Mouse (Mus musculus) intestine, embryonic 16.5 days (tissue): ENCODE data around the gene Gm11983. TPM values are rescaled to one million over a fixed set of nuclear protein-coding genes. Genes with fewer than 3 reads are reported as not detected.
"Not testable (repeated sequence)": the region's sequence is repeated elsewhere in the genome, so short reads cannot be mapped to it uniquely, and the experiment has no call there.

Experiments used
- ATAC-seq: fragments of 200-750 bp; cut with Nextera tagmentation; 2 replicates; pipeline ENCODE4 v1.8.0; 2017; ENCODE audit warnings: moderate TSS enrichment, moderate library complexity
- H3K27ac ChIP-seq: fragments of 300-500 bp; sonication (generic); 2 replicates; pipeline ENCODE4 v1.5.1; 2014; ENCODE audit warnings: mild to moderate bottlenecking, low read length
- H3K27me3 ChIP-seq: fragments of 300-500 bp; sonication (generic); replicated peaks from 2 replicates; pipeline ENCODE4 v1.6.1; 2014; ENCODE audit warnings: low read length, control low read depth, mixed read lengths; ENCODE audit not compliant: control insufficient read depth, insufficient read depth
- H3K36me3 ChIP-seq: fragments of 300-500 bp; sonication (generic); 2 replicates; pipeline ENCODE4 v1.6.1; 2014; ENCODE audit warnings: low read length, control low read depth; ENCODE audit not compliant: control insufficient read depth, insufficient read depth
- H3K4me1 ChIP-seq: fragments of 300-500 bp; sonication (generic); 2 replicates; pipeline ENCODE4 v1.6.1; 2014; ENCODE audit warnings: low read length, control low read depth, mixed read lengths; ENCODE audit not compliant: control insufficient read depth, insufficient read depth
- H3K4me2 ChIP-seq: fragments of 300-500 bp; sonication (generic); 2 replicates; pipeline ENCODE4 v1.6.1; 2014; ENCODE audit warnings: low read depth, low read length, control low read depth
- H3K4me3 ChIP-seq: fragments of 300-500 bp; sonication (generic); 2 replicates; pipeline ENCODE4 v1.5.1; 2014; ENCODE audit warnings: mild to moderate bottlenecking, low read length
- H3K9ac ChIP-seq: fragments of 300-500 bp; sonication (generic); 2 replicates; pipeline ENCODE4 v1.6.1; 2014; ENCODE audit warnings: low read depth, low read length
- H3K9me3 ChIP-seq: fragments of 300-500 bp; sonication (generic); 2 replicates; pipeline ENCODE4 v1.6.1; 2016; ENCODE audit warnings: low read length, control low read depth; ENCODE audit not compliant: control insufficient read depth
- WGBS: fragments of 180-500 bp; shearing (Covaris S2); extraction: QIAGEN DNeasy Blood & Tissue Kit; methylation state at CpG from one replicate; pipeline ENCODE4 v1.1.7; 2014; 5-methylcytosine and 5-hydroxymethylcytosine counted together
- polyA plus RNA-seq: library from polyadenylated mRNA; unstranded; fragments of >200 nt; fragmentation: Nextera tagmentation; extraction: Ambion mirVana; gene quantifications from 2 replicates; pipeline ENCODE4 v1.2.1, GENCODE M21; 2015

The Gm11983 gene
- polyA plus RNA-seq, 1 experiment from 2014 or later = not detected

- ATAC-seq = no peak
- Histone ChIP-seq H3K27me3 (no peaks in the 10 kb centered on the region), H3K36me3 (no peaks in the 10 kb centered on the region), H3K4me2 (no peak overlapping the region), H3K9me3 (no peaks in the 10 kb centered on the region), H3K27ac (no peak overlapping the region), H3K9ac (no peak overlapping the region), H3K4me1 (no peaks in the 10 kb centered on the region), H3K4me3 (no peak overlapping the region)
- 86% methylated on average over 2 of the region's 2 CpGs for WGBS
Observed at GRCm38 (mm10) chr11:6823176-6823575, 14.3 kb downstream of the Gm11983 start.

GRCm38 (mm10) chr11:6814486-6814885, 23.0 kb downstream of the Gm11983 start:
- Histone ChIP-seq H3K4me1 (no peaks in the 10 kb centered on the region), H3K4me2 (no peak overlapping the region), H3K36me3 (no peaks in the 10 kb centered on the region), H3K27ac (no peak overlapping the region), H3K9me3 (no peaks in the 10 kb centered on the region), H3K27me3 (no peaks in the 10 kb centered on the region), H3K4me3 (no peak overlapping the region), H3K9ac (no peak overlapping the region)
- no peak for ATAC-seq
- 95% methylated on average over 4 of the region's 4 CpGs for WGBS

GRCm38 (mm10) chr11:6802879-6803278, 34.6 kb downstream of the Gm11983 start:
- not testable (repeated sequence) for H3K4me1 ChIP-seq, H3K27ac ChIP-seq, H3K27me3 ChIP-seq, H3K4me3 ChIP-seq, H3K36me3 ChIP-seq, H3K4me2 ChIP-seq, ATAC-seq, H3K9me3 ChIP-seq, H3K9ac ChIP-seq

GRCm38 (mm10) chr11:6790690-6791089, 46.8 kb downstream of the Gm11983 start:
- ATAC-seq = no peak

More at GRCm38 (mm10) chr11:6790690-6791089, 46.8 kb downstream of the Gm11983 start:
- Histone ChIP-seq H3K4me3 (no peak overlapping the region), H3K27me3 (no peaks in the 10 kb centered on the region), H3K4me1 (no peaks in the 10 kb centered on the region), H3K9me3 (no peaks in the 10 kb centered on the region), H3K27ac (no peak overlapping the region), H3K36me3 (no peaks in the 10 kb centered on the region), H3K9ac (no peak overlapping the region), H3K4me2 (no peak overlapping the region)
- WGBS = 94% methylated on average over 3 of the region's 3 CpGs

Other genes starting within 250 kb of the Gm11983 start
- gene Nacad, start 231.6 kb downstream of the Gm11983 start, polyA plus RNA-seq = 5.5 and 7.1 TPM in 2 replicates
- 64.0 and 64.2 TPM in 2 replicates for gene Tbrg4, start 211.6 kb downstream of the Gm11983 start, polyA plus RNA-seq
- not detected in 2 replicates for gene Wap, start 199.0 kb downstream of the Gm11983 start, polyA plus RNA-seq
- gene Ramp3, start 179.1 kb downstream of the Gm11983 start, polyA plus RNA-seq = 4.6 and 5.2 TPM in 2 replicates
- 0.68 and 0.72 TPM in 2 replicates for gene Adcy1, start 225.8 kb upstream of the Gm11983 start, polyA plus RNA-seq